Mouse (Mus musculus): ENCODE measurements at regions not wholly inside any gene's neighbourhood (a gene's known extent, or its start where the extent isn't known, plus 50 kb on each side); places are given as distances from the start of the nearest gene placed in this dataset.

- DNase-seq (ENCODE audit: low read depth), result no peak
- TF ChIP-seq POLR2A (IDR thresholded peaks at IDR 0.05; ENCODE audit: borderline replicate concordance, extremely low read depth, insufficient read depth, insufficient read length, poor library complexity, severe bottlenecking), result no peak
- TF ChIP-seq CTCF (IDR thresholded peaks at IDR 0.05; ENCODE audit: borderline replicate concordance, extremely low read depth, insufficient read depth, insufficient read length), result no peak
These were observed 712.7 kb upstream of the Cdh18 start for GRCm38 (mm10) chr15:21836110-21836509.

DNA sequence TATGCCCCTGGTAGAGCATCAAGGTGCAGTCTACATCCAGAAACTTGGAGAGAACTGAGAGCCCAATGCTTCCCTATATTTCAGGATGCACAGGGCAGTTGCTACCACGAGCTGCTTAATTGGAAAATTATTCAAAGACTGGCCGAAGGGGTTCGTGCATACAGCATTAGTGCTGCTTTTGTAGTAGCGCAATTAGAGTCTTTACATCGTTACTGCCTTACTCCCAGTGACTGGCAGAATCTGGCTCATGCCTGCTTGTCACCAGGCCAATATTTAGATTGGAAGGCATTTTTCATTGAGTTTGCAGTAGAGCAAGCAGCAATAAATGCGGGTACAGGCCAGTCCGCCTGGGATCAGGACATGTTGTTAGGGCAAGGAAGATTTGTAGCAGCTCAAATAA is 690.3 kb upstream of the Cdh18 start:
- TF ChIP-seq CTCF (IDR thresholded peaks at IDR 0.05; ENCODE audit: borderline replicate concordance, extremely low read depth, insufficient read depth, insufficient read length) (no peak), POLR2A (IDR thresholded peaks at IDR 0.05; ENCODE audit: borderline replicate concordance, extremely low read depth, insufficient read depth, insufficient read length, poor library complexity, severe bottlenecking) (no peak)
- peak; percentile 77 for DNase-seq (ENCODE audit: low read depth)

DNA sequence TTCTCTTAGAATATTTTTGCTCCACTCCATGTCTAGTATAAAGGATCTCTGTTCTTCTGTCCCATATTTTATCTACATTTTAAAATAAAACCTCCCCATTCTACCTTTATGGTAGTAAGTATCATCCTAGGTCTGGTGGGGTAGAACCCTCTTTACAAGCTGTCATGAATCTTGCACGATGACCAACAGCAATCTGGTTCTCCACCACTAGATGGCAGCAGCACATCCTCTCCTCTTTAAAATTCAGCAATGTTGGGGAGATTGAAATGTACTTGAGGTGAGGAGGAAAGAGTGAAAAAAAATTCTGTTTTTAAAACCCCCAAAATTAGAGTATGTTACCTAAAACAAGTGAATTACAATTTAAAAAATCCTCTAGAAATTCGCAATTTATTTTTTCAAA is 663.6 kb upstream of the Cdh18 start:
- peak; percentile 75 for DNase-seq (ENCODE audit: low read depth)
- TF ChIP-seq POLR2A (IDR thresholded peaks at IDR 0.05; ENCODE audit: borderline replicate concordance, extremely low read depth, insufficient read depth, insufficient read length, poor library complexity, severe bottlenecking), result no peak
- peak; percentile 83; the same call in 1 of the 2 replicates for TF ChIP-seq CTCF (IDR thresholded peaks at IDR 0.05; ENCODE audit: borderline replicate concordance, extremely low read depth, insufficient read depth, insufficient read length)

All from brain, embryonic 14.5 days (tissue).